ENCODE assay signal across 22 mouse cellular contexts in the genomic region with DNA sequence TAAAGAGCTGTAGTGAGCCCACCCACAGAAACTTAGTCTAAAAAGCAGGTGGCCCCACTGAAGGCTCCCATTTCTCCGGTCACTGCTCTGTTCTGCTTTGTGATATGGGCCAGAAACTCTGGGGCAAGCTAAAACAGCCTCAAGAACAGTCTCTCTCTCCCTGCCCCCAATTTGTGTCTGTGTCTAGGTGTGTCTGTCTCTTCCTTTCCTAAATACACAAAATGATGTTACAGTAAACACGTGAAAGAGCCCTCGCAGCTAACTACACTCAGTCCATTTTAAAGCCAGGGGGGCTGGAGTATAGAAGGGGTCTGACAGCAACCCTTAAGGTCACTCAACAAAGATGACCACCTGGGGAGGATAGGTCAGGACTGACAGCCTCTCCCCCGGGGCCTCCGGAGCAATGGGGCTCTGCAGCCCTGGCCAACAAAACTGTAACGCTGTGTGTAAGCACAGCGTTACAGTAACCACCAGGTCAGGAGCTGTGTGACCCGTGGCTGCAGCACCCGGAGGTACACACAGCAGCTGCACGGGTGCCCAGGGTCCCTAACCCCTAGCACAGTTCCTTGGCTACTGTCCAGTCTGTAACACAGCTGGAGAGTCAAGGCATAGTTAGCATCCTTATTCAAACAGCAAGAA.
DNase-seq lines count a peak whose midpoint lies in the region; ATAC-seq lines count a peak whose summit lies in the region.
"Had no signal": no experiment of that assay in that cellular context is flagged by ENCODE, and none has a peak within 500 bp of the region (broad histone marks: within the 10 kb centered on the region; RNA-seq: fewer than 3 reads in every experiment).

No protein-coding gene starts in this region.

- ATAC-seq in forebrain, embryonic 11.5 days (replicated peaks; ENCODE audit: low FRiP score): 0 out of 2 replicates have a peak, but pooled peaks have one; percentile 21
- ATAC-seq in forebrain, embryonic 16.5 days: no peak
- ATAC-seq in hindbrain, embryonic 11.5 days (ENCODE audit: low FRiP score): no peak
- ATAC-seq in hindbrain, embryonic 16.5 days: no peak
- ATAC-seq in midbrain, embryonic 12.5 days (ENCODE audit: low FRiP score, low read depth): no peak
- ATAC-seq in midbrain, embryonic 16.5 days: no peak

- no peak overlapping the region for H3K4me2 ChIP-seq in forebrain, embryonic 11.5 days (ENCODE audit: low read depth, low read length, severe bottlenecking)
- no peak overlapping the region for H3K4me2 ChIP-seq in forebrain, embryonic 16.5 days (ENCODE audit: low read length)
- no peak overlapping the region for H3K4me2 ChIP-seq in hindbrain, embryonic 11.5 days (replicated peaks; ENCODE audit: low read depth, low read length)
- no peak overlapping the region for H3K4me2 ChIP-seq in hindbrain, embryonic 16.5 days (ENCODE audit: low read length)
- no peak overlapping the region for H3K4me2 ChIP-seq in midbrain, embryonic 12.5 days (replicated peaks)
- no peak overlapping the region for H3K4me2 ChIP-seq in midbrain, embryonic 16.5 days (ENCODE audit: low read length)
- H3K4me2 ChIP-seq: heart, embryonic 13.5 days; kidney, embryonic 15.5 days; limb, embryonic 15.5 days had no signal

- no peaks in the 10 kb centered on the region for H3K9me3 ChIP-seq in forebrain, embryonic 11.5 days (ENCODE audit: control insufficient read depth, low read length)
- no peaks in the 10 kb centered on the region for H3K9me3 ChIP-seq in forebrain, embryonic 16.5 days (ENCODE audit: control insufficient read depth, low read length)
- no peaks in the 10 kb centered on the region for H3K9me3 ChIP-seq in hindbrain, embryonic 11.5 days (ENCODE audit: control insufficient read depth, low read length)
- H3K9me3 ChIP-seq in hindbrain, embryonic 16.5 days (ENCODE audit: control insufficient read depth, low read length): no peaks in the 10 kb centered on the region
- no peaks in the 10 kb centered on the region for H3K9me3 ChIP-seq in midbrain, embryonic 12.5 days
- H3K9me3 ChIP-seq in midbrain, embryonic 16.5 days (replicated peaks; ENCODE audit: control insufficient read depth, low read length, poor library complexity, severe bottlenecking): no peaks in the 10 kb centered on the region
- H3K9me3 ChIP-seq: embryonic facial prominence, embryonic 13.5 days; heart, embryonic 13.5 days; kidney, embryonic 15.5 days; limb, embryonic 15.5 days had no signal

- no peaks in the 10 kb centered on the region for H3K36me3 ChIP-seq in forebrain, embryonic 11.5 days (ENCODE audit: control insufficient read depth, insufficient read depth, low read length)
- H3K36me3 ChIP-seq in forebrain, embryonic 16.5 days (ENCODE audit: control insufficient read depth, insufficient read depth): no peaks in the 10 kb centered on the region
- H3K36me3 ChIP-seq in hindbrain, embryonic 11.5 days (ENCODE audit: control insufficient read depth, insufficient read depth, low read length): no peaks in the 10 kb centered on the region
- H3K36me3 ChIP-seq in hindbrain, embryonic 16.5 days (ENCODE audit: control insufficient read depth, insufficient read depth, low read length): no peaks in the 10 kb centered on the region
- no peaks in the 10 kb centered on the region for H3K36me3 ChIP-seq in midbrain, embryonic 12.5 days
- H3K36me3 ChIP-seq in midbrain, embryonic 16.5 days (ENCODE audit: control insufficient read depth, insufficient read depth, low read length): no peaks in the 10 kb centered on the region
- H3K36me3 ChIP-seq: embryonic facial prominence, embryonic 13.5 days; heart, embryonic 13.5 days; kidney, embryonic 15.5 days; limb, embryonic 15.5 days had no signal

- peaks cover 15% of the 10 kb centered on the region for H3K4me1 ChIP-seq in forebrain, embryonic 11.5 days (replicated peaks; ENCODE audit: control insufficient read depth, insufficient read depth, low read length)
- H3K4me1 ChIP-seq in forebrain, embryonic 16.5 days (replicated peaks; ENCODE audit: control insufficient read depth, insufficient read depth, low read length): peaks cover 14% of the 10 kb centered on the region
- H3K4me1 ChIP-seq in hindbrain, embryonic 11.5 days (replicated peaks; ENCODE audit: control insufficient read depth, insufficient read depth, low read length): peaks cover 9% of the 10 kb centered on the region; the same call in 1 of the 2 replicates
- H3K4me1 ChIP-seq in hindbrain, embryonic 16.5 days (ENCODE audit: control insufficient read depth, insufficient read depth, low read depth, low read length): peaks cover 12% of the 10 kb centered on the region
- H3K4me1 ChIP-seq in midbrain, embryonic 12.5 days: peaks cover 32% of the 10 kb centered on the region
- H3K4me1 ChIP-seq in midbrain, embryonic 16.5 days (ENCODE audit: control insufficient read depth, insufficient read depth, low read length): peaks cover 15% of the 10 kb centered on the region

- peaks cover 21% of the 10 kb centered on the region for H3K27me3 ChIP-seq in forebrain, embryonic 11.5 days (ENCODE audit: control insufficient read depth, insufficient read depth, low read length)
- H3K27me3 ChIP-seq in forebrain, embryonic 16.5 days (replicated peaks; ENCODE audit: control insufficient read depth, insufficient read depth, low read length): peaks cover 2% of the 10 kb centered on the region; the same call in 1 of the 2 replicates
- peaks cover 19% of the 10 kb centered on the region for H3K27me3 ChIP-seq in hindbrain, embryonic 11.5 days (ENCODE audit: control insufficient read depth, insufficient read depth, low read length)
- peaks cover 20% of the 10 kb centered on the region for H3K27me3 ChIP-seq in hindbrain, embryonic 16.5 days (replicated peaks; ENCODE audit: control insufficient read depth, insufficient read depth, low read length)
- H3K27me3 ChIP-seq in midbrain, embryonic 12.5 days: peaks cover 75% of the 10 kb centered on the region
- H3K27me3 ChIP-seq in midbrain, embryonic 16.5 days (ENCODE audit: control insufficient read depth, insufficient read depth, low read depth, low read length): peaks cover 3% of the 10 kb centered on the region; the same call in 1 of the 2 replicates

- H3K27ac ChIP-seq in forebrain, embryonic 11.5 days (ENCODE audit: low read depth, low read length): no peak overlapping the region
- H3K27ac ChIP-seq in forebrain, embryonic 16.5 days (ENCODE audit: low read length): no peak overlapping the region
- H3K27ac ChIP-seq in hindbrain, embryonic 11.5 days (ENCODE audit: low read depth, low read length): no peak overlapping the region
- no peak overlapping the region for H3K27ac ChIP-seq in hindbrain, embryonic 16.5 days (ENCODE audit: low read depth, low read length)
- H3K27ac ChIP-seq in midbrain, embryonic 12.5 days (replicated peaks): peak overlapping the region; percentile 74
- no peak overlapping the region for H3K27ac ChIP-seq in midbrain, embryonic 16.5 days (ENCODE audit: low read length)
- H3K27ac ChIP-seq: embryonic facial prominence, embryonic 13.5 days; heart, embryonic 13.5 days; kidney, embryonic 15.5 days; limb, embryonic 15.5 days had no signal

- peak; percentile 50 for DNase-seq in forebrain, embryonic 11.5 days (ENCODE audit: low spot score)
- DNase-seq in hindbrain, embryonic 11.5 days (ENCODE audit: low spot score): peak; percentile 36
- no peak for DNase-seq in kidney, postnatal 25 days
- DNase-seq: adrenal gland, postnatal 14 days; cerebellum, adult 2 months; cerebellum, postnatal 25 days; gastrocnemius, postnatal 10 days; kidney, adult 11 months; kidney, postnatal 4 days; lung, adult 18-20 months; lung, postnatal 10 days; thymus, adult 18-20 months; thymus, postnatal 4 days had no signal

- H3K4me3 ChIP-seq in forebrain, embryonic 11.5 days (ENCODE audit: low read depth, low read length): no peak overlapping the region
- H3K4me3 ChIP-seq in forebrain, embryonic 16.5 days (replicated peaks; ENCODE audit: low read length): no peak overlapping the region
- H3K4me3 ChIP-seq in hindbrain, embryonic 11.5 days (ENCODE audit: low read depth, low read length): no peak overlapping the region
- no peak overlapping the region for H3K4me3 ChIP-seq in hindbrain, embryonic 16.5 days (ENCODE audit: low read length)
- no peak overlapping the region for H3K4me3 ChIP-seq in midbrain, embryonic 12.5 days
- no peak overlapping the region for H3K4me3 ChIP-seq in midbrain, embryonic 16.5 days (ENCODE audit: low read depth, low read length)
- H3K4me3 ChIP-seq: embryonic facial prominence, embryonic 13.5 days; erythroblast, embryonic 14.5 days; heart, embryonic 13.5 days; kidney, embryonic 15.5 days; limb, embryonic 15.5 days had no signal

- no peak overlapping the region for H3K9ac ChIP-seq in forebrain, embryonic 11.5 days (ENCODE audit: low read length)
- no peak overlapping the region for H3K9ac ChIP-seq in forebrain, embryonic 16.5 days (replicated peaks; ENCODE audit: low read depth, low read length)
- no peak overlapping the region for H3K9ac ChIP-seq in hindbrain, embryonic 11.5 days (ENCODE audit: low read depth, low read length)
- H3K9ac ChIP-seq in hindbrain, embryonic 16.5 days (ENCODE audit: low read depth, low read length): no peak overlapping the region
- no peak overlapping the region for H3K9ac ChIP-seq in midbrain, embryonic 12.5 days (replicated peaks)
- H3K9ac ChIP-seq in midbrain, embryonic 16.5 days (ENCODE audit: low read depth, low read length): no peak overlapping the region
- H3K9ac ChIP-seq: heart, embryonic 13.5 days; kidney, embryonic 15.5 days; limb, embryonic 15.5 days had no signal

- 5% methylated on average over 10 of the region's 10 CpGs for WGBS in forebrain, embryonic 11.5 days
- 12% methylated on average over 10 of the region's 10 CpGs for WGBS in forebrain, embryonic 16.5 days
- 7% methylated on average over 10 of the region's 10 CpGs for WGBS in hindbrain, embryonic 11.5 days
- WGBS in hindbrain, embryonic 16.5 days: 19% methylated on average over 10 of the region's 10 CpGs
- 3% methylated on average over 10 of the region's 10 CpGs for WGBS in midbrain, embryonic 12.5 days
- WGBS in midbrain, embryonic 16.5 days: 11% methylated on average over 10 of the region's 10 CpGs

Comparison
In these comparisons a context has a peak if more than half of its experiments do, and no peak if none do; other contexts are left out.
1. DNase-seq: peak in forebrain, embryonic 11.5 days (single experiment) and hindbrain, embryonic 11.5 days (single experiment); none in kidney, postnatal 25 days (0 of 2).